Mouse (Mus musculus) hindbrain, embryonic 14.5 days (tissue): ENCODE results near the gene Ubc. TPM values are rescaled to one million over a fixed set of nuclear protein-coding genes. Genes with fewer than 3 reads are reported as not detected.

Source experiments
- ATAC-seq: fragments of 200-750 bp; cut with Nextera tagmentation; 2 replicates; pipeline ENCODE4 v1.8.0; 2017; ENCODE audit warnings: moderate number of reproducible peaks, mild to moderate bottlenecking, moderate TSS enrichment, moderate library complexity; ENCODE audit not compliant: low FRiP score
- DNase-seq: peaks from one replicate; pipeline ENCODE4 v3.0.0-alpha.2; 2015; ENCODE audit warnings: low spot score
- H3K27ac ChIP-seq: fragments of 300-500 bp; sonication (generic); 2 replicates; pipeline ENCODE4 v1.5.1; 2014; ENCODE audit warnings: mild to moderate bottlenecking, moderate library complexity
- H3K27me3 ChIP-seq: fragments of 300-500 bp; sonication (generic); 2 replicates; pipeline ENCODE4 v1.6.1; 2014; ENCODE audit warnings: mild to moderate bottlenecking, low read length, mixed read lengths; ENCODE audit not compliant: control insufficient read depth, insufficient read depth
- H3K36me3 ChIP-seq: fragments of 300-500 bp; sonication (generic); replicated peaks from 2 replicates; pipeline ENCODE4 v1.6.1; 2014; ENCODE audit not compliant: control insufficient read depth, insufficient read depth
- H3K4me1 ChIP-seq: fragments of 300-500 bp; sonication (generic); replicated peaks from 2 replicates; pipeline ENCODE4 v1.6.1; 2014; ENCODE audit warnings: antibody characterized with exemption, low read length, mixed read lengths; ENCODE audit not compliant: control insufficient read depth, insufficient read depth
- H3K4me2 ChIP-seq: fragments of 300-500 bp; sonication (generic); replicated peaks from 2 replicates; pipeline ENCODE4 v1.6.1; 2014; ENCODE audit warnings: mild to moderate bottlenecking, moderate library complexity
- H3K4me3 ChIP-seq: fragments of 300-500 bp; sonication (generic); replicated peaks from 2 replicates; pipeline ENCODE4 v1.5.1; 2014; ENCODE audit warnings: mild to moderate bottlenecking, low read length
- H3K9ac ChIP-seq: fragments of 300-500 bp; sonication (generic); 2 replicates; pipeline ENCODE4 v1.6.1; 2014
- H3K9me3 ChIP-seq: fragments of 300-500 bp; sonication (generic); 2 replicates; pipeline ENCODE4 v1.6.1; 2016; ENCODE audit warnings: low read length; ENCODE audit not compliant: control insufficient read depth
- WGBS: fragments of 180-500 bp; shearing (Covaris S2); extraction: QIAGEN DNeasy Blood & Tissue Kit; methylation state at CpG from one replicate; pipeline ENCODE4 v1.1.7; 2014; 5-methylcytosine and 5-hydroxymethylcytosine counted together
- polyA plus RNA-seq: library from polyadenylated mRNA; unstranded; fragments of >200 nt; fragmentation: Nextera tagmentation; extraction: Ambion mirVana; gene quantifications from 2 replicates; pipeline ENCODE4 v1.2.1, GENCODE M21; 2014

Gene Ubc
- polyA plus RNA-seq, 1 experiment from 2014 or later: 1,333 TPM

GRCm38 (mm10) chr5:125375871-125376270 is 14.1 kb downstream of the Ubc start:
- 89% methylated on average over 2 of the region's 2 CpGs for WGBS

GRCm38 (mm10) chr5:125372027-125372426 is 18.0 kb downstream of the Ubc start:
- no peak overlapping the region for H3K4me2 ChIP-seq
- H3K9me3 ChIP-seq: no peaks in the 10 kb centered on the region
- H3K4me1 ChIP-seq: no peaks in the 10 kb centered on the region
- no peak for DNase-seq
- H3K36me3 ChIP-seq: no peaks in the 10 kb centered on the region
- no peak overlapping the region for H3K27ac ChIP-seq
- no peak overlapping the region for H3K4me3 ChIP-seq
- no peak for ATAC-seq
- whole genome bisulfite sequencing: 86% methylated on average over 4 of the region's 4 CpGs
- no peaks in the 10 kb centered on the region for H3K27me3 ChIP-seq
- H3K9ac ChIP-seq: no peak overlapping the region

More at GRCm38 (mm10) chr5:125375871-125376270, 14.1 kb downstream of the Ubc start:
- ATAC-seq (no peak), DNase-seq (no peak)
- H3K36me3 ChIP-seq: no peaks in the 10 kb centered on the region
- no peaks in the 10 kb centered on the region for H3K4me1 ChIP-seq
- H3K9me3 ChIP-seq: no peaks in the 10 kb centered on the region
- H3K9ac ChIP-seq: no peak overlapping the region
- H3K27me3 ChIP-seq: no peaks in the 10 kb centered on the region
- no peak overlapping the region for H3K4me3 ChIP-seq
- no peak overlapping the region for H3K27ac ChIP-seq
- H3K4me2 ChIP-seq: no peak overlapping the region

GRCm38 (mm10) chr5:125370950-125371693 is 18.9 kb downstream of the Ubc start:
- Histone ChIP-seq H3K27me3 (no peaks in the 10 kb centered on the region), H3K4me2 (no peak overlapping the region), H3K9me3 (no peaks in the 10 kb centered on the region), H3K36me3 (no peaks in the 10 kb centered on the region), H3K4me1 (no peaks in the 10 kb centered on the region), H3K4me3 (no peak overlapping the region), H3K9ac (no peak overlapping the region), H3K27ac (no peak overlapping the region)
- DNase-seq: no peak
- no peak for ATAC-seq
- WGBS: 79% methylated on average over 7 of the region's 7 CpGs

- ATAC-seq (no peak), DNase-seq (peak; percentile 84)
- H3K27ac ChIP-seq: no peak overlapping the region
- H3K4me3 ChIP-seq: no peak overlapping the region
- H3K9ac ChIP-seq: no peak overlapping the region
- H3K27me3 ChIP-seq: no peaks in the 10 kb centered on the region
- H3K9me3 ChIP-seq: no peaks in the 10 kb centered on the region
- no peaks in the 10 kb centered on the region for H3K36me3 ChIP-seq
- WGBS: 3% methylated on average over 4 of the region's 4 CpGs
- H3K4me1 ChIP-seq: no peaks in the 10 kb centered on the region
- no peak overlapping the region for H3K4me2 ChIP-seq
Observed at GRCm38 (mm10) chr5:125368568-125368967, 21.4 kb downstream of the Ubc start.

DNA sequence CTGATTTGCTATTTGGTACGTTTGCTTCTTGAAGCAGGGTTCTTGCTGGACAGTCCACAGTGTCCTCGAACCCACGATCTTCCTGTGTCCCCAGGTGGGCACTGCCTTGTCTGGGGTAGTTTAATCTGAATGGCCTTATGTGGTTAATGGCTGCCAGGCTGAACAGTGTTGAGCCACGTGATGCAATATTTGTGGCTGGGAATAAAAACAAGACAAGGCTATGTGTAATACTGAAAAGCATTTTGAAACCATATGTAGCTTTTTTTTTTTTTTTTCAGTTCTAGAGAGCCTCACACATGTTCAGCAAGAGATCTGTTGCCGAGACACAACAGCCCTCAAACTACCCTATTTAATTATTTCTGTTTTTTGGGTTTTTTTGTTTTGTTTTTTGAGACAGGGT is 21.8 kb downstream of the Ubc start:
- 73% methylated on average over 5 of the region's 5 CpGs for WGBS
- H3K27me3 ChIP-seq: no peaks in the 10 kb centered on the region
- no peaks in the 10 kb centered on the region for H3K9me3 ChIP-seq
- DNase-seq (no peak), ATAC-seq (no peak)
- no peak overlapping the region for H3K9ac ChIP-seq
- no peaks in the 10 kb centered on the region for H3K4me1 ChIP-seq
- H3K36me3 ChIP-seq: no peaks in the 10 kb centered on the region
- H3K4me3 ChIP-seq: no peak overlapping the region
- no peak overlapping the region for H3K4me2 ChIP-seq
- H3K27ac ChIP-seq: no peak overlapping the region

GRCm38 (mm10) chr5:125364851-125365429 is 25.1 kb downstream of the Ubc start:
- no peaks in the 10 kb centered on the region for H3K36me3 ChIP-seq
- no peak overlapping the region for H3K27ac ChIP-seq
- DNase-seq (no peak), ATAC-seq (no peak)
- H3K4me1 ChIP-seq: no peaks in the 10 kb centered on the region
- no peaks in the 10 kb centered on the region for H3K27me3 ChIP-seq
- WGBS: 81% methylated on average over 4 of the region's 4 CpGs
- no peak overlapping the region for H3K9ac ChIP-seq
- no peak overlapping the region for H3K4me3 ChIP-seq
- no peaks in the 10 kb centered on the region for H3K9me3 ChIP-seq
- no peak overlapping the region for H3K4me2 ChIP-seq

GRCm38 (mm10) chr5:125363894-125364293 is 26.1 kb downstream of the Ubc start:
- no peak overlapping the region for H3K4me3 ChIP-seq
- DNase-seq (no peak), ATAC-seq (no peak)
- H3K4me1 ChIP-seq: no peaks in the 10 kb centered on the region
- H3K9me3 ChIP-seq: no peaks in the 10 kb centered on the region
- H3K4me2 ChIP-seq: no peak overlapping the region
- no peak overlapping the region for H3K27ac ChIP-seq
- H3K9ac ChIP-seq: no peak overlapping the region
- H3K36me3 ChIP-seq: no peaks in the 10 kb centered on the region
- WGBS: 81% methylated on average over 7 of the region's 7 CpGs
- H3K27me3 ChIP-seq: no peaks in the 10 kb centered on the region

DNA sequence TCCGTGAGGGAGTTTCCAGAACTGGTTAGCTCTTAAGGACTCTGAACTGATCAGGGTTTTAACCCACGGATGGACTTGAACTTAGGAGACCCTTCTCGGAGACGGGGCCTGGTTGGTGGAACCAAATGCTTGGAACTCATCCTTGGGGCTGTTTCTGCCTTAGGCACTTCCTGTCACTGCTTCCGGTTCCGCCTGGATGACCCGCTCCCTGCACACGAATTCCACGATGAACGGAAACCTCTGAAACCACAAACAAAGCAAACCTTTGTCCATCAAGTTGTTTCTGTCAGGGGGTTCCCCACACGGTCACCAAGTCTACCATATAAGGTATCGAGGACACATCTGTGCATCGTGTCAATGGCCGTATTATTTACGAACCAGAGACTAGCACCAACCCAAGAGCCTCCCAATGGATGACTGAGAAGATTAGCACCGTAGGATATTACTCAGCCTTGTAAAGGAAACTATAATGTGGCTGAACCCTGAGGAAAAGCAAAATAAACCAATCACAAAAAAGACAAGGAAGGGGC is 29.0 kb downstream of the Ubc start:
- no peak overlapping the region for H3K4me3 ChIP-seq
- H3K9me3 ChIP-seq: no peaks in the 10 kb centered on the region
- no peak overlapping the region for H3K9ac ChIP-seq
- no peak overlapping the region for H3K27ac ChIP-seq
- WGBS: 77% methylated on average over 16 of the region's 16 CpGs
- H3K27me3 ChIP-seq: no peaks in the 10 kb centered on the region
- no peak overlapping the region for H3K4me2 ChIP-seq
- DNase-seq: no peak
- no peak for ATAC-seq
- H3K4me1 ChIP-seq: no peaks in the 10 kb centered on the region
- no peaks in the 10 kb centered on the region for H3K36me3 ChIP-seq

DNA sequence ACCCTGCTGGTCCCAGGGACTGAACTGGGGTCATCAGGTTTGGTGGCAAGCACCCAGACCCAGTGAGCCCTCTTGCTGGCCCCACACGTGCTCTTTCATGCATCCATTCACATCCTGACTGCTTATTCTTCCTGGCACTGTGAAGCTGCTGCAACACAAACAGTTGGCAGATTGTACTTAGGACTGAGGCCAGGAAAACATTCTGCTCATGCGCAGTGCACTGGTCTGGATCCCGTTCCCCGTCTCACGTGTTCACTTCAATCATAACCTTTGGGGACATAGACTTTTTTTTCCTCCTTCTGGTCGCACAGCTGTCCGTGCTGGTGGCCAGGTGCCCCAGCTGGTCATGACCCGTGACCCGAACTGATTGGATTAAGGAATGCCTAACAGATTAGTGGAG is 29.4 kb downstream of the Ubc start:
- Histone ChIP-seq H3K27ac (no peak overlapping the region), H3K36me3 (no peaks in the 10 kb centered on the region), H3K9me3 (no peaks in the 10 kb centered on the region), H3K4me3 (no peak overlapping the region), H3K27me3 (no peaks in the 10 kb centered on the region), H3K4me2 (no peak overlapping the region), H3K9ac (no peak overlapping the region), H3K4me1 (no peaks in the 10 kb centered on the region)
- ATAC-seq: no peak
- no peak for DNase-seq
- WGBS: 79% methylated on average over 9 of the region's 9 CpGs
